Mouse (Mus musculus): Measurements from ENCODE around the gene Sertad3. TPM values are rescaled to one million over a fixed set of nuclear protein-coding genes. Genes with fewer than 3 reads are reported as not detected.

The Sertad3 gene
- 10 to 100 TPM; 50.9 to 60.1 TPM for polyA plus RNA-seq (2017; shearing (Covaris generic))

- peak; percentile 79 for ATAC-seq
Measured at GRCm38 (mm10) chr7:27473156-27473834, at the start of gene Sertad3. TSS of gene Sertad3 (plus strand) at chr7:27473768.

- no peak for ATAC-seq
Measured at GRCm38 (mm10) chr7:27427387-27427786, 46.2 kb upstream of the Sertad3 start.

GRCm38 (mm10) chr7:27428002-27428401 lies 45.6 kb upstream of the Sertad3 start:
- ATAC-seq, result no peak

GRCm38 (mm10) chr7:27429135-27429534 lies 44.4 kb upstream of the Sertad3 start:
- no peak for ATAC-seq

GRCm38 (mm10) chr7:27433349-27433748 lies 40.2 kb upstream of the Sertad3 start:
- ATAC-seq, result no peak

GRCm38 (mm10) chr7:27433794-27434193 lies 39.8 kb upstream of the Sertad3 start:
- no peak for ATAC-seq

- peak; percentile 71 for ATAC-seq
Measured at GRCm38 (mm10) chr7:27437544-27437943, 36.0 kb upstream of the Sertad3 start.

GRCm38 (mm10) chr7:27440014-27440413 lies 33.6 kb upstream of the Sertad3 start:
- ATAC-seq, result no peak

GRCm38 (mm10) chr7:27446051-27446450 lies 27.5 kb upstream of the Sertad3 start:
- ATAC-seq, result no peak

GRCm38 (mm10) chr7:27446521-27447418 lies 26.8 kb upstream of the Sertad3 start:
- peak; percentile 18 for ATAC-seq

GRCm38 (mm10) chr7:27447419-27448286 lies 25.9 kb upstream of the Sertad3 start, which contains the start of the genes Sptbn4 and Blvrb:
TSS of gene Sptbn4 (minus strand) at chr7:27447686.
TSS of gene Blvrb (plus strand) at chr7:27447978.
- peak; percentile 92 for ATAC-seq

GRCm38 (mm10) chr7:27448421-27449206 lies 25.0 kb upstream of the Sertad3 start:
- ATAC-seq, result no peak

GRCm38 (mm10) chr7:27449256-27449862 lies 24.2 kb upstream of the Sertad3 start:
- no peak for ATAC-seq

- ATAC-seq, result no peak
Measured at GRCm38 (mm10) chr7:27451359-27451758, 22.2 kb upstream of the Sertad3 start.

- ATAC-seq, result no peak
Measured at GRCm38 (mm10) chr7:27452206-27452770, 21.3 kb upstream of the Sertad3 start.

- ATAC-seq, result no peak
Measured at GRCm38 (mm10) chr7:27454461-27455121, 19.0 kb upstream of the Sertad3 start.

- no peak for ATAC-seq
Measured at GRCm38 (mm10) chr7:27455273-27455672, 18.3 kb upstream of the Sertad3 start.

- ATAC-seq, result no peak
Measured at GRCm38 (mm10) chr7:27458614-27459013, 15.0 kb upstream of the Sertad3 start.

- ATAC-seq, result no peak
Measured at GRCm38 (mm10) chr7:27459640-27460039, 13.9 kb upstream of the Sertad3 start.

- no peak for ATAC-seq
Measured at GRCm38 (mm10) chr7:27460477-27460876, 13.1 kb upstream of the Sertad3 start.

Measured in CD4-positive, CD25-positive, alpha-beta regulatory T cell, adult 4 months (primary cell).